Mouse (Mus musculus) embryonic facial prominence, embryonic 11.5 days (tissue): ENCODE results near the gene Mef2a. TPM values are rescaled to one million over a fixed set of nuclear protein-coding genes. Genes with fewer than 3 reads are reported as not detected.

Experiments
- ATAC-seq: fragments of 200-750 bp; cut with Nextera tagmentation; replicated peaks from 2 replicates; pipeline ENCODE4 v1.8.0; 2017; ENCODE audit warnings: low read depth; ENCODE audit not compliant: insufficient number of reproducible peaks, low FRiP score, low TSS enrichment
- DNase-seq: peaks from one replicate; pipeline ENCODE4 v3.0.0-alpha.2; 2015; ENCODE audit warnings: low spot score
- H3K27ac ChIP-seq: fragments of 300-500 bp; sonication (generic); replicated peaks from 2 replicates; pipeline ENCODE4 v1.5.1; 2014; ENCODE audit warnings: mild to moderate bottlenecking, low read depth, low read length, control low read depth
- H3K27me3 ChIP-seq: fragments of 300-500 bp; sonication (generic); 2 replicates; pipeline ENCODE4 v1.6.1; 2014; ENCODE audit warnings: mild to moderate bottlenecking, low read length, moderate library complexity, mixed read lengths; ENCODE audit not compliant: control insufficient read depth, insufficient read depth
- H3K36me3 ChIP-seq: fragments of 300-500 bp; sonication (generic); replicated peaks from 2 replicates; pipeline ENCODE4 v1.6.1; 2014; ENCODE audit warnings: low read depth, mild to moderate bottlenecking, low read length, moderate library complexity, mixed read lengths; ENCODE audit not compliant: control insufficient read depth, insufficient read depth
- H3K4me1 ChIP-seq: fragments of 300-500 bp; sonication (generic); 2 replicates; pipeline ENCODE4 v1.6.1; 2014; ENCODE audit warnings: low read length, mixed read lengths; ENCODE audit not compliant: control insufficient read depth, insufficient read depth
- H3K4me2 ChIP-seq: fragments of 300-500 bp; sonication (generic); 2 replicates; pipeline ENCODE4 v1.6.1; 2014; ENCODE audit warnings: low read depth, mild to moderate bottlenecking, control low read depth, low read length, moderate library complexity
- H3K4me3 ChIP-seq: fragments of 300-500 bp; sonication (generic); 2 replicates; pipeline ENCODE4 v1.5.1; 2014; ENCODE audit warnings: low read depth, low read length, control low read depth
- H3K9ac ChIP-seq: fragments of 300-500 bp; sonication (generic); replicated peaks from 2 replicates; pipeline ENCODE4 v1.6.1; 2014; ENCODE audit warnings: mild to moderate bottlenecking, control low read depth, low read length
- H3K9me3 ChIP-seq: fragments of 300-500 bp; sonication (generic); replicated peaks from 2 replicates; pipeline ENCODE4 v1.6.1; 2016; ENCODE audit warnings: mild to moderate bottlenecking, low read length, inconsistent platforms, mixed read lengths; ENCODE audit not compliant: control insufficient read depth
- WGBS: fragments of 180-500 bp; shearing (Covaris S2); extraction: QIAGEN DNeasy Blood & Tissue Kit; methylation state at CpG from one replicate; pipeline ENCODE4 v1.1.7; 2014; 5-methylcytosine and 5-hydroxymethylcytosine counted together
- polyA plus RNA-seq: library from polyadenylated mRNA; unstranded; fragments of >200 nt; fragmentation: Nextera tagmentation; extraction: Ambion mirVana; gene quantifications from 2 replicates; pipeline ENCODE4 v1.2.1, GENCODE M21; 2014

Gene Mef2a
- polyA plus RNA-seq, 1 experiment from 2014 or later, result 29.4 TPM

DNA sequence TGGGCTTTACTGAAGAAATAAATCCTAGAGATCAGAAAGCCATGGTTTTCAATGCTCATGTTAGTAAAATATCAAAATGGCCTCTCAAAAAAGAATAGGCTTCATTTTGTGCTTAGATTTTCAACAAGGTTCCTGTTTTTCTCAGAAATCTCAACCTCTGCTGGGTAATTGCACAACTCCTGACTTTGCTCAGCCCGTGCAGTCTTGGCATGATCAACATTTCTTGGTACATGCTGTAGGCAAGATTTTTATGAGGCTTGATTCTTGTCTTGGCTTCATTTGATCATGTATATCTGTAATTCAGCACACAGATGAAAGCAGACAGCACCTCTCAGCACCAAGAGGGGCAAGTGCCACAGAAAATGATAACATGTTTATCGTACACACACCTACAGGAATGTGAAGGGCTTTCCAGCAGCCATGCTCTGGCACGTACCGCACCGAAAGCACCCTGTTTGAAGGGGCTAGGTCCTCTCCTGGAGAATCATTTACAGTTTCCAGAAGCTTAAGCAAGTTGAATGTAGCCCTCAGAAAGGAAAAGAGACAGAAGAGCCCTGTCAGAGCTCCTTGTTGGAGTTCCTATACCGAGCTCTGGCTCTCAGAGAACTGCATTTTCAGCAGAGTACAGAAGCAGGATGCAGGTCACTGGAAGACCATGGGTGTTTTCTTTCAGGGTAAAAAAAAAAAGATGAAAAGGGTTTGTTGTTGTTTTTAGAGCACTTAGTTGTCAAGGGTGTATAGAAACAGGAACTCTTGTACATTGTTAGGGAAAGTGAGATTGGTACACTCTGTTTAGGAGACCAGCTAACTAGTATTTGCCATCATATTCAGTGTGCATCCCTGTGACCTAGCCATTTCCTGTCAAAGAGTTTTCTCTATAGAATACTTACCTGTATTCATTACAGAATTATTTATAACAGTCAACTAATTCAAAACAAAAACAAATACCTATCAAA, 7.8 kb upstream of the Mef2a start:
- H3K27ac ChIP-seq, result no peak overlapping the region
- no peak for ATAC-seq
- no peaks in the 10 kb centered on the region for H3K9me3 ChIP-seq
- H3K4me1 ChIP-seq, result no peaks in the 10 kb centered on the region
- WGBS, result 90% methylated on average over 6 of the region's 6 CpGs
- no peak for DNase-seq
- H3K4me3 ChIP-seq, result no peak overlapping the region
- no peaks in the 10 kb centered on the region for H3K27me3 ChIP-seq
- H3K9ac ChIP-seq, result no peak overlapping the region
- H3K4me2 ChIP-seq, result no peak overlapping the region
- no peaks in the 10 kb centered on the region for H3K36me3 ChIP-seq

DNA sequence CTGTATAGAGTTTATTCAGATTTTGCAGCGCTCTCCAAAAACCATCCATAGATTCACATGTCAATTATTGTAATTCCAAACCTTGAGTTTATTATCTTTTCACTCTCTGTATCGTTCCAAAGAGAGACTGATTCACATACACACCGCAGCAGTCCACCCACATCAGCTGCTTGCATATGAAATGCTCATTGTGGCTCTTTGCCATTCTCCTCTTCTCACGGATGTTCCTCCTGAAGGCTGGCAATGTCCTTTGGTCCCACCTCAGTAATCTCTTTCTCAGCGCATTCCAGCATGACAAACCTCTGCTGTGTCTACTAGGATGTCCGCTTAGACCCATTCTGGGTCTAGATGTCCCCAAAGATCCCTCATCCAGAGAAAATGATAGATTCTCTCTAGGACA, 4.1 kb upstream of the Mef2a start:
- Histone ChIP-seq H3K4me2 (no peak overlapping the region), H3K4me3 (no peak overlapping the region), H3K9me3 (no peaks in the 10 kb centered on the region), H3K27me3 (no peaks in the 10 kb centered on the region), H3K27ac (no peak overlapping the region), H3K36me3 (no peaks in the 10 kb centered on the region), H3K4me1 (no peaks in the 10 kb centered on the region), H3K9ac (no peak overlapping the region)
- 84% methylated on average over 6 of the region's 6 CpGs for WGBS
- ATAC-seq, result no peak
- no peak for DNase-seq

DNA sequence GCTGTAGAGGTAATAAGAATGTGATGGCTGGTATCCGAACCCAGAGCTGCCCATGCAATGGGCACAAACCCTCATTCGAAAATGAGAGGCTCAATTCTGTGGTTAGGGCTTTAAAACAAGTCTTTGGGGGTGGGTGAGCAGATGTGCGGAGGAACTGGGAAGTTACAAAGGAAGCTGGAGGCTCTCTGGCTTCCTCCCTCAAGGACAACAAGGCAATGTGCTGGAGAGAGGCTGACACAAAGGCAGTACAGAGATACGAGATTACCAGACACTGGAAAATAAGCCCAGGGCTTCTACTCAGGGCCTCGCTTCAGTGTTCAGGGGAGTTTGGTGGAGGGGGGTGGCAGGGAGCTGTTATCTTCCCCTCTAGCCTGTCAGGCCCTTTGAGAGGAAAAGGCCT, 1.3 kb upstream of the Mef2a start:
- WGBS, result 38% methylated on average over 5 of the region's 5 CpGs
- no peaks in the 10 kb centered on the region for H3K4me1 ChIP-seq
- no peaks in the 10 kb centered on the region for H3K36me3 ChIP-seq
- no peak overlapping the region for H3K4me3 ChIP-seq
- H3K9me3 ChIP-seq, result no peaks in the 10 kb centered on the region
- no peak overlapping the region for H3K4me2 ChIP-seq
- DNase-seq (peak; percentile 18), ATAC-seq (no peak)
- no peaks in the 10 kb centered on the region for H3K27me3 ChIP-seq
- H3K27ac ChIP-seq, result no peak overlapping the region
- H3K9ac ChIP-seq, result peak overlapping the region; percentile 99

DNA sequence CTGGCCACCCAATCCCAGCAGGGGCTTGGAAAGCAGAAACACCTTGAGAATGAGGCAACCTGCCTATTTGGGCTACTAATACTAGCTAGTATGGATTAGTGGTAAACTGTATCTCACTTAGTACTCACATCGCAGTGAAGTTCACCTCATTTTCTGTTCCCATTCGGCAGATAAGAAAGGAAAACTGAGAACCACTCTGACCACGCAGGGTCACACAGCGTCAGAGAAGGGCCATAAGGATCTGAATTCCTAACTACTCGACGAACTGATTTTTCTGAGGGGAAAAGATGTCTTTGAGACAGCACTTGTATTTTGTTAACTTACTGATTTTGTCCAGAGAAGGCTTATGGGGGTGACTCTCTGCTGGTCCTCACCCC, 914 bp upstream of the Mef2a start:
- no peaks in the 10 kb centered on the region for H3K9me3 ChIP-seq
- ATAC-seq (no peak), DNase-seq (peak; percentile 24)
- no peaks in the 10 kb centered on the region for H3K27me3 ChIP-seq
- H3K27ac ChIP-seq, result peak overlapping the region; percentile 97
- H3K4me1 ChIP-seq, result no peaks in the 10 kb centered on the region
- peak overlapping the region; percentile 80 for H3K4me3 ChIP-seq
- no peaks in the 10 kb centered on the region for H3K36me3 ChIP-seq
- H3K4me2 ChIP-seq, result peak overlapping the region; percentile 98
- 27% methylated on average over 6 of the region's 6 CpGs for WGBS
- peak overlapping the region; percentile 99 for H3K9ac ChIP-seq

DNA sequence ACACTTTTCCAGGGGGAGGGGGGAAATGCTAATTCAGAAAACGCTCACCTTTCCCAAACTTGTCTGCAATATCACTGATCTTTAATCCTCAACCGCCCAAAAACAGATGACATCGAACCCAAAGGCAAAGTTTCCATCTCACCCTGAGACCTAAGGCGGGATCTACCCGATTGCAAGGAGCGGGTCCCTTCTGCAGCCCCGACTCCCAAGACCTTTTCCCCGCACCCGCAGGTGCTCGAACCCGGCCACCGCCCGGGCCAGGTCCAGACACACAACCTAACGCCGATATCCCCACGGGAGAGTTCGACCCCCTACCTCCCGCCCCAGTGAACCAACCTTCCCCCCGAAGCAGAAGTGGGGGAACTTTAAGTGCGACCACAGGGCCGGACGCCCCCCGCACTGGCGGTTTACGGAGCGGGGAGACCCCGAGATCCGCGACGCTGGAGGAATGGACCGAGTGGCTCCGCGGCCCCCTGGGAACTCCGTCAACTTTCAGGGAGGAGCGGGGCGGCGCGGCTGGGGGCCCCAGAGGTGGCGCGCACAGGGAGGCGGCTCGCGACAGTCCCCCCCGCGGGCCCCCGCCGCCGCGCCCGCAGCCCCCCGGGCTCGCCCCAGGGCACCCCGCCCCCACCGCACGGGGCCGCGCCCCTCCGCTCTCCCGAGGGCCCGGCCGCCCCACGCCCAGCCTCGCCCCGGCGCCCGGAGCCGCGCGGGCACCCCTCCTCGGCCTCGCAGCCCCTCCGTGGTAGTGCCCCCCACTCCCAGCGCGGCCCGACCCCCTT, 576 bp downstream of the Mef2a start:
- Histone ChIP-seq H3K4me2 (peak overlapping the region; percentile 77), H3K4me1 (no peaks in the 10 kb centered on the region), H3K9ac (peak overlapping the region; percentile 99), H3K4me3 (peak overlapping the region; percentile 80), H3K36me3 (no peaks in the 10 kb centered on the region), H3K27me3 (no peaks in the 10 kb centered on the region), H3K27ac (peak overlapping the region; percentile 97), H3K9me3 (no peaks in the 10 kb centered on the region)
- peak; percentile 62 for ATAC-seq
- WGBS, result under 1% methylated on average over 50 of the region's 75 CpGs
- DNase-seq, result peak; percentile 28

DNA sequence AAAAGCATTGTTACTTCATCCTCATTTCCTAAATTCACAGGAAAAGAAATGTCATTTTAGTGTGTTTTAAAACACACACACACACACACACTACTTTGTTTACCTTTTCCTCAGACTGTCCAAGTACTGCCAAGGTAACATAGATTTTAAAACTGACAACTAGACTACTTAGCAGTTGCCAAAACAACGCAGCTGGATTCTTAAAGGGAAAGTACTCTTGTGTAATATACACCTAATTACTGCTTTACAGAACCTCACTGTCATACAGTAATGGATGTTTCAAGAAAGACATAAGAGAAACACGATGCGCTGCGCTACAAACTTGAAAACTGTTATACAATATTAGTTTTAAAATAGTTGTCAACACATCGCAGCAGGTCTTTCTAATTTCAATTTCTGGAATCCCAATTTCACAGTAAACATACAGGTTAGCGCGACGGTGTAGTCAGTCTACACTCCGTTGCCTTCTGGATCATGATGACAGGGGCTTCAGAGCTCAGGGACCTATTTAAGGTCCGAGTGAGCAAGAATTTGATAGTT, 1.2 kb downstream of the Mef2a start:
- WGBS, result 16% methylated on average over 10 of the region's 10 CpGs
- no peak for ATAC-seq
- H3K27me3 ChIP-seq, result no peaks in the 10 kb centered on the region
- peak overlapping the region; percentile 80 for H3K4me3 ChIP-seq
- no peaks in the 10 kb centered on the region for H3K9me3 ChIP-seq
- H3K36me3 ChIP-seq, result no peaks in the 10 kb centered on the region
- peak overlapping the region; percentile 77 for H3K4me2 ChIP-seq
- H3K9ac ChIP-seq, result peak overlapping the region; percentile 99
- DNase-seq, result peak; percentile 4
- no peaks in the 10 kb centered on the region for H3K4me1 ChIP-seq
- H3K27ac ChIP-seq, result no peak overlapping the region

DNA sequence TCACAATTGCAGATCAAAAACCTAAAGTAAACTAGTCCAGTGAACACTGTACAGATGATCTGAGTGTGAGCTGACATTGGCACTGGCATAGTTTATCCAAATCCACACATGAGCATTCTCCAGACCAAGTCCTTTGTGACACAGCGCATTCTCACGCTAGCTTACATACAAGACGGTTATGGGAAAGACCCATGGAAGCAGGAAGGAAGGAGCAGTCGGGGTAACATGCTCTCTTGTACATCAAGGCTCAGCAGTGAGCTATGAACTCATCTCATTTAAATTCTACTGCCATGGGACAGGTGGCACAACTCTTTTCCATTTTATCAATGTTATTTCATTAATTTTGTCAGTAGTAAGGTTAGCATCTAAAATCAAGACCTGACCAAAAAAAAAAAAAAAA, 3.0 kb downstream of the Mef2a start:
- Histone ChIP-seq H3K4me3 (no peak overlapping the region), H3K27ac (no peak overlapping the region), H3K4me2 (no peak overlapping the region), H3K27me3 (no peaks in the 10 kb centered on the region), H3K36me3 (no peaks in the 10 kb centered on the region), H3K9me3 (no peaks in the 10 kb centered on the region), H3K9ac (no peak overlapping the region), H3K4me1 (no peaks in the 10 kb centered on the region)
- WGBS, result 83% methylated on average over 4 of the region's 4 CpGs
- ATAC-seq, result no peak
- DNase-seq, result no peak

DNA sequence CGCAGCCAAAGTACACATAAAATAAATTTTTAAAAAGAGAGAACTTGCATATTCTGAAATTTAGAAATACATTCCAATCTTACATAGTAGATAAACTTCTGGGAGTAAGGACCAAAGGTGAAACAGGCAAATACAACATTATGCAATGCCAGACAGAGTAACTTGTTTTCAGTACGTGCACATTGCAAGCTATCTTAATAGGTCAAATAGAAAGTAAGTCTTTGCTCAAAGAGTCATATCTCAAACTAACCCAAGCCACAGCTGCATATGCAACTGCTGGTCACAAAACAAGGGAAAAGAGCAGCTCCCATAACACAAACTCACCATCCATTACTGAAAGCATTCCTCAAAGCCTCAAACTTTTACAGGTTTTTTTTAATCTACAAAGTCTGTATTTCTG, 4.3 kb downstream of the Mef2a start:
- ATAC-seq, result no peak
- no peaks in the 10 kb centered on the region for H3K36me3 ChIP-seq
- H3K9me3 ChIP-seq, result no peaks in the 10 kb centered on the region
- DNase-seq, result no peak
- WGBS, result 96% methylated on average over 2 of the region's 2 CpGs
- no peaks in the 10 kb centered on the region for H3K4me1 ChIP-seq
- H3K4me2 ChIP-seq, result no peak overlapping the region
- no peak overlapping the region for H3K27ac ChIP-seq
- H3K9ac ChIP-seq, result no peak overlapping the region
- no peaks in the 10 kb centered on the region for H3K27me3 ChIP-seq
- H3K4me3 ChIP-seq, result no peak overlapping the region
